Mouse (Mus musculus): ENCODE measurements around the gene Pom121. TPM values are rescaled to one million over a fixed set of nuclear protein-coding genes. Genes with fewer than 3 reads are reported as not detected.

The Pom121 gene
- polyA plus RNA-seq, 1 experiment = 50.3 TPM

GRCm38 (mm10) chr5:135363540-135363939, 30.8 kb downstream of the Pom121 start:
- H3K27ac ChIP-seq (ENCODE audit: control insufficient read depth, insufficient read depth, low read length) = no peak overlapping the region
- no peaks in the 10 kb centered on the region for H3K4me1 ChIP-seq (replicated peaks; ENCODE audit: control insufficient read depth, insufficient read depth, low read length)
- no peak for DNase-seq
- H3K27me3 ChIP-seq (ENCODE audit: control insufficient read depth, insufficient read depth, low read length) = no peaks in the 10 kb centered on the region
- TF ChIP-seq CTCF (IDR thresholded peaks at IDR 0.05; ENCODE audit: borderline replicate concordance, control insufficient read depth, extremely low read depth, insufficient read depth, low read length, poor library complexity) (peak; percentile 53; the same call in 1 of the 2 replicates), POLR2A (IDR thresholded peaks at IDR 0.05; ENCODE audit: control insufficient read depth, extremely low read depth, insufficient read depth, low read length, poor library complexity) (no peak)
- no peak overlapping the region for H3K4me3 ChIP-seq (ENCODE audit: control insufficient read depth, insufficient read depth, low read length)
- 40% methylated on average over 12 of the region's 12 CpGs for WGBS
- no peaks in the 10 kb centered on the region for H3K36me3 ChIP-seq (ENCODE audit: control insufficient read depth, insufficient read depth, low read length)

- H3K36me3 ChIP-seq (ENCODE audit: control insufficient read depth, insufficient read depth, low read length) = no peaks in the 10 kb centered on the region
- 71% methylated on average over 3 of the region's 3 CpGs for WGBS
- no peak for TF ChIP-seq POLR2A (IDR thresholded peaks at IDR 0.05; ENCODE audit: control insufficient read depth, extremely low read depth, insufficient read depth, low read length, poor library complexity)
- TF ChIP-seq CTCF (IDR thresholded peaks at IDR 0.05; ENCODE audit: borderline replicate concordance, control insufficient read depth, extremely low read depth, insufficient read depth, low read length, poor library complexity) = no peak
Measured at GRCm38 (mm10) chr5:135362572-135362971, 31.8 kb downstream of the Pom121 start.

GRCm38 (mm10) chr5:135359772-135360171, 34.6 kb downstream of the Pom121 start:
- DNase-seq = no peak
- TF ChIP-seq CTCF (IDR thresholded peaks at IDR 0.05; ENCODE audit: borderline replicate concordance, control insufficient read depth, extremely low read depth, insufficient read depth, low read length, poor library complexity) = no peak
- H3K4me1 ChIP-seq (replicated peaks; ENCODE audit: control insufficient read depth, insufficient read depth, low read length) = no peaks in the 10 kb centered on the region
- no peaks in the 10 kb centered on the region for H3K27me3 ChIP-seq (ENCODE audit: control insufficient read depth, insufficient read depth, low read length)
- no peak overlapping the region for H3K27ac ChIP-seq (ENCODE audit: control insufficient read depth, insufficient read depth, low read length)
- 92% methylated on average over 2 of the region's 2 CpGs for WGBS
- no peaks in the 10 kb centered on the region for H3K36me3 ChIP-seq (ENCODE audit: control insufficient read depth, insufficient read depth, low read length)
- no peak overlapping the region for H3K4me3 ChIP-seq (ENCODE audit: control insufficient read depth, insufficient read depth, low read length)

More at GRCm38 (mm10) chr5:135362572-135362971, 31.8 kb downstream of the Pom121 start:
- H3K27ac ChIP-seq (ENCODE audit: control insufficient read depth, insufficient read depth, low read length) = no peak overlapping the region
- DNase-seq = no peak
- no peak overlapping the region for H3K4me3 ChIP-seq (ENCODE audit: control insufficient read depth, insufficient read depth, low read length)
- no peaks in the 10 kb centered on the region for H3K27me3 ChIP-seq (ENCODE audit: control insufficient read depth, insufficient read depth, low read length)
- H3K4me1 ChIP-seq (replicated peaks; ENCODE audit: control insufficient read depth, insufficient read depth, low read length) = no peaks in the 10 kb centered on the region

GRCm38 (mm10) chr5:135357556-135357955, 36.8 kb downstream of the Pom121 start:
- Histone ChIP-seq H3K27ac (ENCODE audit: control insufficient read depth, insufficient read depth, low read length) (no peak overlapping the region), H3K27me3 (ENCODE audit: control insufficient read depth, insufficient read depth, low read length) (no peaks in the 10 kb centered on the region), H3K4me3 (ENCODE audit: control insufficient read depth, insufficient read depth, low read length) (no peak overlapping the region), H3K4me1 (replicated peaks; ENCODE audit: control insufficient read depth, insufficient read depth, low read length) (no peaks in the 10 kb centered on the region), H3K36me3 (ENCODE audit: control insufficient read depth, insufficient read depth, low read length) (no peaks in the 10 kb centered on the region)
- TF ChIP-seq CTCF (IDR thresholded peaks at IDR 0.05; ENCODE audit: borderline replicate concordance, control insufficient read depth, extremely low read depth, insufficient read depth, low read length, poor library complexity) (no peak), POLR2A (IDR thresholded peaks at IDR 0.05; ENCODE audit: control insufficient read depth, extremely low read depth, insufficient read depth, low read length, poor library complexity) (no peak)
- DNase-seq = peak; percentile 29
- WGBS = 77% methylated on average over 2 of the region's 2 CpGs

GRCm38 (mm10) chr5:135356090-135356489, 38.3 kb downstream of the Pom121 start:
- no peaks in the 10 kb centered on the region for H3K36me3 ChIP-seq (ENCODE audit: control insufficient read depth, insufficient read depth, low read length)
- no peaks in the 10 kb centered on the region for H3K4me1 ChIP-seq (replicated peaks; ENCODE audit: control insufficient read depth, insufficient read depth, low read length)
- H3K27me3 ChIP-seq (ENCODE audit: control insufficient read depth, insufficient read depth, low read length) = no peaks in the 10 kb centered on the region
- no peak for TF ChIP-seq POLR2A (IDR thresholded peaks at IDR 0.05; ENCODE audit: control insufficient read depth, extremely low read depth, insufficient read depth, low read length, poor library complexity)
- no peak for TF ChIP-seq CTCF (IDR thresholded peaks at IDR 0.05; ENCODE audit: borderline replicate concordance, control insufficient read depth, extremely low read depth, insufficient read depth, low read length, poor library complexity)
- no peak overlapping the region for H3K27ac ChIP-seq (ENCODE audit: control insufficient read depth, insufficient read depth, low read length)
- no peak for DNase-seq
- 9% methylated on average over 1 of the region's 1 CpGs for WGBS
- H3K4me3 ChIP-seq (ENCODE audit: control insufficient read depth, insufficient read depth, low read length) = no peak overlapping the region

- DNase-seq = no peak
- H3K27me3 ChIP-seq (ENCODE audit: control insufficient read depth, insufficient read depth, low read length) = no peaks in the 10 kb centered on the region
- no peak overlapping the region for H3K4me3 ChIP-seq (ENCODE audit: control insufficient read depth, insufficient read depth, low read length)
- H3K4me1 ChIP-seq (replicated peaks; ENCODE audit: control insufficient read depth, insufficient read depth, low read length) = no peaks in the 10 kb centered on the region
- no peak for TF ChIP-seq CTCF (IDR thresholded peaks at IDR 0.05; ENCODE audit: borderline replicate concordance, control insufficient read depth, extremely low read depth, insufficient read depth, low read length, poor library complexity)
- TF ChIP-seq POLR2A (IDR thresholded peaks at IDR 0.05; ENCODE audit: control insufficient read depth, extremely low read depth, insufficient read depth, low read length, poor library complexity) = no peak
- 30% methylated on average over 20 of the region's 20 CpGs for WGBS
- no peaks in the 10 kb centered on the region for H3K36me3 ChIP-seq (ENCODE audit: control insufficient read depth, insufficient read depth, low read length)
- no peak overlapping the region for H3K27ac ChIP-seq (ENCODE audit: control insufficient read depth, insufficient read depth, low read length)
Measured at GRCm38 (mm10) chr5:135353564-135353963, 40.8 kb downstream of the Pom121 start.

- Histone ChIP-seq H3K27me3 (ENCODE audit: control insufficient read depth, insufficient read depth, low read length) (no peaks in the 10 kb centered on the region), H3K4me1 (replicated peaks; ENCODE audit: control insufficient read depth, insufficient read depth, low read length) (no peaks in the 10 kb centered on the region), H3K4me3 (ENCODE audit: control insufficient read depth, insufficient read depth, low read length) (no peak within 1 kb of the TSS), H3K27ac (ENCODE audit: control insufficient read depth, insufficient read depth, low read length) (no peak within 1 kb of the TSS), H3K36me3 (ENCODE audit: control insufficient read depth, insufficient read depth, low read length) (no peaks in the 10 kb centered on the region)
- 81% methylated on average over 9 of the region's 9 CpGs for WGBS
- no peak for TF ChIP-seq CTCF (IDR thresholded peaks at IDR 0.05; ENCODE audit: borderline replicate concordance, control insufficient read depth, extremely low read depth, insufficient read depth, low read length, poor library complexity)
- no peak for TF ChIP-seq POLR2A (IDR thresholded peaks at IDR 0.05; ENCODE audit: control insufficient read depth, extremely low read depth, insufficient read depth, low read length, poor library complexity)
- no peak for DNase-seq
Measured at GRCm38 (mm10) chr5:135352995-135353394, 41.4 kb downstream of the Pom121 start, which contains the start of gene Trim50. Trim50 (plus strand) TSS chr5:135353295.
